Mouse (Mus musculus) embryo, embryonic 9.5 days (tissue): ENCODE data around the gene Krt8.
"Not testable (repeated sequence)": the region's sequence is repeated elsewhere in the genome, so short reads cannot be mapped to it uniquely, and the experiment has no call there.

ENCODE experiments used
- DNase-seq: peaks from one replicate; pipeline ENCODE4 v3.0.0-alpha.2; 2017; ENCODE audit errors: extremely low spot score

Krt8 gene

GRCm38 (mm10) chr15:102007097-102008069 is 3.1 kb upstream of the Krt8 start:
- DNase-seq, result no peak

- DNase-seq, result no peak
Measured at GRCm38 (mm10) chr15:102006317-102006716, 2.0 kb upstream of the Krt8 start.

GRCm38 (mm10) chr15:102005290-102005689 is 1.0 kb upstream of the Krt8 start:
- DNase-seq, result no peak

- DNase-seq, result no peak
Measured at GRCm38 (mm10) chr15:102003516-102003915, 766 bp downstream of the Krt8 start.

GRCm38 (mm10) chr15:102002646-102003488 is 1.4 kb downstream of the Krt8 start:
- peak; percentile 86 for DNase-seq

- DNase-seq, result no peak
Measured at GRCm38 (mm10) chr15:101999676-102000335, 4.5 kb downstream of the Krt8 start.

- no peak for DNase-seq
Measured at GRCm38 (mm10) chr15:101999156-101999555, 5.1 kb downstream of the Krt8 start.

- DNase-seq, result not testable (repeated sequence)
Measured at GRCm38 (mm10) chr15:101996450-101997078, 7.7 kb downstream of the Krt8 start.

GRCm38 (mm10) chr15:101995484-101996236 is 8.6 kb downstream of the Krt8 start:
- DNase-seq, result no peak

- no peak for DNase-seq
Measured at GRCm38 (mm10) chr15:101994365-101994764, 9.9 kb downstream of the Krt8 start.

- DNase-seq, result no peak
Measured at GRCm38 (mm10) chr15:101990946-101991345, 13.3 kb downstream of the Krt8 start.

GRCm38 (mm10) chr15:101988714-101989113 is 15.6 kb downstream of the Krt8 start:
- no peak for DNase-seq

GRCm38 (mm10) chr15:101988119-101988518 is 16.2 kb downstream of the Krt8 start:
- DNase-seq, result peak; percentile 90

- DNase-seq, result no peak
Measured at GRCm38 (mm10) chr15:101984746-101985145, 19.5 kb downstream of the Krt8 start.

- peak; percentile 96 for DNase-seq
Measured at GRCm38 (mm10) chr15:101983949-101984601, 20.2 kb downstream of the Krt8 start.

- no peak for DNase-seq
Measured at GRCm38 (mm10) chr15:101983315-101983948, 20.9 kb downstream of the Krt8 start.

GRCm38 (mm10) chr15:101980849-101981248 is 23.4 kb downstream of the Krt8 start:
- no peak for DNase-seq

GRCm38 (mm10) chr15:101977043-101977726 is 27.1 kb downstream of the Krt8 start:
- peak; percentile 80 for DNase-seq

- no peak for DNase-seq
Measured at GRCm38 (mm10) chr15:101976641-101977040, 27.6 kb downstream of the Krt8 start.
